In genomic region chr2:10048461-10048860, GRCm38 (mm10) we compare ENCODE assay signal across 8 mouse cellular contexts. TPM values are rescaled to one million over a fixed set of nuclear protein-coding genes. Genes with fewer than 3 reads are reported as not detected.
A peak's percentile ranks its signal among the peaks of the same experiment; 100 is the strongest.
DNase-seq lines count a peak whose midpoint lies in the region; ATAC-seq and TF ChIP-seq lines count a peak whose summit lies in the region.

Gene Taf3, minus strand, starts transcription at chr2:10048596.

- peak within 1 kb of the TSS; percentile 85 for H3K27ac ChIP-seq in forebrain, postnatal 0 days (ENCODE audit: low read depth, low read length)
- peak within 1 kb of the TSS; percentile 31; the same call in 1 of the 2 replicates for H3K27ac ChIP-seq in lung, embryonic 16.5 days (ENCODE audit: low read length)

- peak within 1 kb of the TSS; percentile 87 for H3K4me3 ChIP-seq in G1E (ENCODE audit: low read depth, low read length)
- H3K4me3 ChIP-seq in forebrain, postnatal 0 days (ENCODE audit: low read depth, low read length), result peak within 1 kb of the TSS; percentile 93
- H3K4me3 ChIP-seq in lung, embryonic 16.5 days (ENCODE audit: low read length), result peak within 1 kb of the TSS; percentile 94

- peak within 1 kb of the TSS; percentile 75 for H3K9ac ChIP-seq in forebrain, postnatal 0 days
- peak within 1 kb of the TSS; percentile 89 for H3K9ac ChIP-seq in lung, embryonic 16.5 days (ENCODE audit: low read length)

- 2% methylated on average over 36 of the region's 36 CpGs for WGBS in forebrain, postnatal 0 days
- WGBS in lung, embryonic 16.5 days, result under 1% methylated on average over 32 of the region's 36 CpGs

- DNase-seq in G1E (ENCODE audit: low spot score), result peak; percentile 84
- DNase-seq in cerebellum, adult 18-20 months, result peak; percentile 95 to 96
- DNase-seq in forebrain, postnatal 0 days, result peak; percentile 95
- peak; percentile 68 for DNase-seq in layer of hippocampus, adult 9-10 months (ENCODE audit: low spot score)
- DNase-seq in ovary, postnatal 10 days (ENCODE audit: low spot score), result peak; percentile 82
- peak; percentile 89 to 92 for DNase-seq in thymus, postnatal 10 days (ENCODE audit: low spot score in 2 of 2)

- peak within 1 kb of the TSS; percentile 88 for H3K4me2 ChIP-seq in forebrain, postnatal 0 days (ENCODE audit: low read depth)
- peak within 1 kb of the TSS; percentile 85 for H3K4me2 ChIP-seq in lung, embryonic 16.5 days (ENCODE audit: low read depth, low read length)

- peaks cover 28% of the 10 kb centered on the region for H3K36me3 ChIP-seq in G1E (replicated peaks)
- H3K36me3 ChIP-seq in forebrain, postnatal 0 days (ENCODE audit: insufficient read depth), result no peaks in the 10 kb centered on the region; the same call in 1 of the 2 replicates
- H3K36me3 ChIP-seq in lung, embryonic 16.5 days (ENCODE audit: control insufficient read depth, insufficient read depth, low read length), result no peaks in the 10 kb centered on the region

- H3K4me1 ChIP-seq in G1E (ENCODE audit: insufficient read depth, low read depth, low read length), result peaks cover 30% of the 10 kb centered on the region
- no peaks in the 10 kb centered on the region; the same call in none of the 2 replicates for H3K4me1 ChIP-seq in forebrain, postnatal 0 days (ENCODE audit: insufficient read depth)
- H3K4me1 ChIP-seq in lung, embryonic 16.5 days (replicated peaks; ENCODE audit: control insufficient read depth, insufficient read depth, low read length), result peaks cover 5% of the 10 kb centered on the region; the same call in 1 of the 2 replicates

- no peaks in the 10 kb centered on the region for H3K27me3 ChIP-seq in G1E (ENCODE audit: insufficient read depth, low read length)
- H3K27me3 ChIP-seq in forebrain, postnatal 0 days (ENCODE audit: insufficient read depth, low read length), result no peaks in the 10 kb centered on the region
- no peaks in the 10 kb centered on the region for H3K27me3 ChIP-seq in lung, embryonic 16.5 days (ENCODE audit: control insufficient read depth, insufficient read depth, low read depth, low read length)

- peak; percentile 97 for ATAC-seq in G1E (ENCODE audit: extremely low read depth, insufficient number of reproducible peaks, low FRiP score, poor library complexity, severe bottlenecking)
- peak; percentile 98 for ATAC-seq in forebrain, postnatal 0 days
- ATAC-seq in hematopoietic stem cell, adult 5-6 weeks (replicated peaks in 1 of 2; ENCODE audit: insufficient read depth in 1 of 2, low FRiP score in 2 of 2, low TSS enrichment in 1 of 2, low read depth in 1 of 2, poor library complexity in 2 of 2, severe bottlenecking in 2 of 2), result peak; percentile 93 to 97
- peak; percentile 95 for ATAC-seq in lung, embryonic 16.5 days (ENCODE audit: low read depth)

- no peak for TF ChIP-seq CTCF in G1E (IDR thresholded peaks at IDR 0.05; ENCODE audit: low read depth, low read length)
- peak; percentile 23; the same call in 1 of the 2 replicates for TF ChIP-seq CTCF in forebrain, postnatal 0 days (IDR thresholded peaks at IDR 0.05; ENCODE audit: low read depth)

- H3K9me3 ChIP-seq in G1E (replicated peaks), result no peaks in the 10 kb centered on the region
- H3K9me3 ChIP-seq in forebrain, postnatal 0 days (ENCODE audit: low read length), result no peaks in the 10 kb centered on the region
- no peaks in the 10 kb centered on the region for H3K9me3 ChIP-seq in lung, embryonic 16.5 days (ENCODE audit: control insufficient read depth, low read length)

RNA-seq across cellular contexts. Expression of gene Taf3, which starts in this region (rescaled TPM):
- total RNA-seq in G1E (2014; fragmentation: Nextera tagmentation) (30.8 and 36.1 TPM in 2 replicates), G1E (2017) (5.5 and 6.4 TPM in 2 replicates)
- 20.6 and 20.8 TPM in 2 replicates for polyA plus RNA-seq in G1E (2012)
- 3.5 and 4.1 TPM in 2 replicates for total RNA-seq in forebrain, postnatal 0 days (2014; rRNA removed)
- 6.2 and 9.6 TPM in 2 replicates for polyA plus RNA-seq in forebrain, postnatal 0 days (2015; fragmentation: Nextera tagmentation; extraction: Ambion mirVana)
- total RNA-seq in hematopoietic stem cell, adult 5-6 weeks (2017), result 9.1 and 12.7 TPM in 2 replicates
- 11.7 and 13.3 TPM in 2 replicates for polyA plus RNA-seq in lung, embryonic 16.5 days (2015; fragmentation: Nextera tagmentation; extraction: Ambion mirVana)

Comparison
In these comparisons a context has a peak if more than half of its experiments do, and no peak if none do; other contexts are left out.
1. Peak in every context shown above with its lines: DNase-seq, ATAC-seq, H3K4me3 ChIP-seq and H3K27ac ChIP-seq.